Mouse (Mus musculus): ENCODE measurements around the gene Ltb4r2. TPM values are rescaled to one million over a fixed set of nuclear protein-coding genes. Genes with fewer than 3 reads are reported as not detected.

Ltb4r2 gene
- polyA plus RNA-seq, 1 experiment from 2014 or later, result 1.8 TPM

GRCm38 (mm10) chr14:55769087-55769703, 8.0 kb downstream of the Ltb4r2 start:
- H3K9me3 ChIP-seq (ENCODE audit: low read length), result no peaks in the 10 kb centered on the region
- peak overlapping the region; percentile 68; the same call in 1 of the 2 replicates for H3K4me2 ChIP-seq (ENCODE audit: low read depth, low read length)
- peaks cover 14% of the 10 kb centered on the region; the same call in 1 of the 2 replicates for H3K27me3 ChIP-seq (ENCODE audit: insufficient read depth, low read length)
- H3K27ac ChIP-seq (ENCODE audit: low read depth), result no peak overlapping the region
- H3K4me1 ChIP-seq (ENCODE audit: insufficient read depth), result peaks cover 8% of the 10 kb centered on the region
- no peaks in the 10 kb centered on the region for H3K36me3 ChIP-seq (replicated peaks; ENCODE audit: insufficient read depth, low read length)
- ATAC-seq (peak; percentile 13; the same call in 1 of the 2 replicates), DNase-seq (no peak)
- 51% methylated on average over 16 of the region's 16 CpGs for WGBS (ENCODE audit: insufficient replicate concordance)
- TF ChIP-seq EP300 (IDR thresholded peaks at IDR 0.05; ENCODE audit: low read depth), result no peak
- TF ChIP-seq CTCF (IDR thresholded peaks at IDR 0.05; ENCODE audit: low read depth), result no peak
- no peak overlapping the region for H3K4me3 ChIP-seq (ENCODE audit: low read depth, low read length)
- no peak overlapping the region for H3K9ac ChIP-seq (replicated peaks)

GRCm38 (mm10) chr14:55776711-55777110, 15.5 kb downstream of the Ltb4r2 start:
- WGBS (ENCODE audit: insufficient replicate concordance), result 42% methylated on average over 7 of the region's 7 CpGs
- DNase-seq (no peak), ATAC-seq (no peak)
- H3K9me3 ChIP-seq (ENCODE audit: low read length), result no peaks in the 10 kb centered on the region
- TF ChIP-seq EP300 (IDR thresholded peaks at IDR 0.05; ENCODE audit: low read depth) (no peak), CTCF (IDR thresholded peaks at IDR 0.05; ENCODE audit: low read depth) (no peak)
- no peak overlapping the region for H3K9ac ChIP-seq (replicated peaks)
- H3K4me3 ChIP-seq (ENCODE audit: low read depth, low read length), result no peak overlapping the region
- H3K4me1 ChIP-seq (ENCODE audit: insufficient read depth), result peaks cover 10% of the 10 kb centered on the region; the same call in 1 of the 2 replicates
- no peak overlapping the region for H3K27ac ChIP-seq (ENCODE audit: low read depth)
- no peaks in the 10 kb centered on the region for H3K36me3 ChIP-seq (replicated peaks; ENCODE audit: insufficient read depth, low read length)
- H3K27me3 ChIP-seq (ENCODE audit: insufficient read depth, low read length), result peaks cover 3% of the 10 kb centered on the region; the same call in 1 of the 2 replicates
- H3K4me2 ChIP-seq (ENCODE audit: low read depth, low read length), result no peak overlapping the region

- Histone ChIP-seq H3K27ac (ENCODE audit: low read depth) (no peak overlapping the region), H3K4me2 (ENCODE audit: low read depth, low read length) (no peak overlapping the region), H3K9ac (replicated peaks) (no peak overlapping the region), H3K9me3 (ENCODE audit: low read length) (no peaks in the 10 kb centered on the region), H3K4me1 (ENCODE audit: insufficient read depth) (peaks cover 10% of the 10 kb centered on the region; the same call in 1 of the 2 replicates), H3K4me3 (ENCODE audit: low read depth, low read length) (no peak overlapping the region), H3K27me3 (ENCODE audit: insufficient read depth, low read length) (peaks cover 6% of the 10 kb centered on the region), H3K36me3 (replicated peaks; ENCODE audit: insufficient read depth, low read length) (no peaks in the 10 kb centered on the region)
- ATAC-seq (no peak), DNase-seq (no peak)
- 27% methylated on average over 3 of the region's 3 CpGs for WGBS (ENCODE audit: insufficient replicate concordance)
- TF ChIP-seq CTCF (IDR thresholded peaks at IDR 0.05; ENCODE audit: low read depth), result no peak
- TF ChIP-seq EP300 (IDR thresholded peaks at IDR 0.05; ENCODE audit: low read depth), result no peak
Measured at GRCm38 (mm10) chr14:55777176-55777575, 15.9 kb downstream of the Ltb4r2 start.

DNA sequence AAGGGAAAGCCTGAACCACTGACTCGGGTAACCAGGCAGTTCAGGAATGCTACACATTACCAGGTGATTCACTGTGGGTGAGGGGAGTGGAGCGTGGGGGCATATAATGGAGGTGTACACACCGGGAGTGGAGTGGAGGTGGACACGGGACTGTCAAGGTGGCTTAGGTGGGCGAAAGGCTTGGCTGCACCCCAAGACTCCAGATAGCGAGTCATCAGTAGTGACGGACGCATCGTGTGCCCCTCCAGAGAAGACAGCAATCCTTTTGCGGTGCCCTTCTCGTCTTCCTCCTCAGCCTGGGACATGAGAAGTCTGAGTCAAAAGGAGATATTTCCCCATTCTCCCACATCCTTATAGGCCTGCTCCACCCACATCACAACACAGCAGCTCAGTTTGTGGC, 16.6 kb downstream of the Ltb4r2 start:
- Histone ChIP-seq H3K9ac (replicated peaks) (no peak overlapping the region), H3K36me3 (replicated peaks; ENCODE audit: insufficient read depth, low read length) (no peaks in the 10 kb centered on the region), H3K4me2 (ENCODE audit: low read depth, low read length) (no peak overlapping the region), H3K4me1 (ENCODE audit: insufficient read depth) (peaks cover 10% of the 10 kb centered on the region; the same call in 1 of the 2 replicates), H3K27ac (ENCODE audit: low read depth) (no peak overlapping the region), H3K27me3 (ENCODE audit: insufficient read depth, low read length) (peaks cover 12% of the 10 kb centered on the region), H3K9me3 (ENCODE audit: low read length) (no peaks in the 10 kb centered on the region), H3K4me3 (ENCODE audit: low read depth, low read length) (no peak overlapping the region)
- TF ChIP-seq EP300 (IDR thresholded peaks at IDR 0.05; ENCODE audit: low read depth) (no peak), CTCF (IDR thresholded peaks at IDR 0.05; ENCODE audit: low read depth) (no peak)
- 78% methylated on average over 11 of the region's 11 CpGs for WGBS (ENCODE audit: insufficient replicate concordance)
- DNase-seq, result no peak
- no peak for ATAC-seq

- WGBS (ENCODE audit: insufficient replicate concordance), result 80% methylated on average over 15 of the region's 15 CpGs
- TF ChIP-seq EP300 (IDR thresholded peaks at IDR 0.05; ENCODE audit: low read depth) (no peak), CTCF (IDR thresholded peaks at IDR 0.05; ENCODE audit: low read depth) (no peak)
- no peak overlapping the region for H3K9ac ChIP-seq (replicated peaks)
- H3K4me3 ChIP-seq (ENCODE audit: low read depth, low read length), result no peak overlapping the region
- H3K27me3 ChIP-seq (ENCODE audit: insufficient read depth, low read length), result peaks cover 21% of the 10 kb centered on the region
- H3K9me3 ChIP-seq (ENCODE audit: low read length), result no peaks in the 10 kb centered on the region
- DNase-seq (no peak), ATAC-seq (no peak)
- no peak overlapping the region for H3K27ac ChIP-seq (ENCODE audit: low read depth)
- H3K4me1 ChIP-seq (ENCODE audit: insufficient read depth), result peaks cover 10% of the 10 kb centered on the region; the same call in 1 of the 2 replicates
- no peak overlapping the region for H3K4me2 ChIP-seq (ENCODE audit: low read depth, low read length)
- no peaks in the 10 kb centered on the region for H3K36me3 ChIP-seq (replicated peaks; ENCODE audit: insufficient read depth, low read length)
Measured at GRCm38 (mm10) chr14:55778686-55779085, 17.5 kb downstream of the Ltb4r2 start.

DNA sequence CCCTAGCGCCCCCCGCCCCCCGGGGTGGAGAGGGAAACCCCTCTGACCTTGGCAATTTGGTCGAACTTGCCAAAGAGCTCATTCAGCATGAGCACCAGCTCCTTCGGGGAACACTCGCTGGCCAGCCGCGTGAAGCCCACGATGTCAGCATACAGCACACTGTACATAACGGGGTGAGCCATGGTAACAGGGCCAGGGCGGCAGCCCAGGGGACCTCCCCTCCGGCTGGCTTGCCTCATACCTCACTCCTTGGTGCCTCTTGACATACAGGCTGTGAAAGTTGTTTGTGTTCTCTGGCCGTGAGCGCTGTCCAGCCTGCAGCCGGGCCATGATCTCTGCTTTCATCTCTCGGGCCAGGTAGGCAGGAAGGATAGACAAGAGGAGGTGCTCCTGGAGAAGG, 18.4 kb downstream of the Ltb4r2 start:
- Histone ChIP-seq H3K27ac (ENCODE audit: low read depth) (no peak overlapping the region), H3K27me3 (ENCODE audit: insufficient read depth, low read length) (peaks cover 27% of the 10 kb centered on the region), H3K4me1 (ENCODE audit: insufficient read depth) (peaks cover 10% of the 10 kb centered on the region; the same call in 1 of the 2 replicates), H3K36me3 (replicated peaks; ENCODE audit: insufficient read depth, low read length) (no peaks in the 10 kb centered on the region), H3K4me2 (ENCODE audit: low read depth, low read length) (no peak overlapping the region), H3K9ac (replicated peaks) (no peak overlapping the region), H3K4me3 (ENCODE audit: low read depth, low read length) (no peak overlapping the region), H3K9me3 (ENCODE audit: low read length) (no peaks in the 10 kb centered on the region)
- ATAC-seq (no peak), DNase-seq (no peak)
- TF ChIP-seq CTCF (IDR thresholded peaks at IDR 0.05; ENCODE audit: low read depth) (no peak), EP300 (IDR thresholded peaks at IDR 0.05; ENCODE audit: low read depth) (no peak)
- WGBS (ENCODE audit: insufficient replicate concordance), result 64% methylated on average over 16 of the region's 16 CpGs
